18 mouse cellular contexts compared by ENCODE assay signal in genomic region chr3:129903369-129903768, GRCm38 (mm10).
"Had no signal": no experiment of that assay in that cellular context is flagged by ENCODE, and none has a peak within 500 bp of the region (broad histone marks: within the 10 kb centered on the region; RNA-seq: fewer than 3 reads in every experiment).

No protein-coding gene starts in this region.

- DNase-seq: kidney, adult 2 months; kidney, postnatal 25 days; left cerebral cortex, postnatal 4 days; liver, postnatal 0 days; lung, embryonic 14.5 days; lung, postnatal 10 days; lung, postnatal 36 days; retina, postnatal 1 day had no signal

- H3K27ac ChIP-seq: kidney, postnatal 0 days; limb, embryonic 13.5 days; liver, embryonic 14.5 days; midbrain, embryonic 10.5 days; midbrain, embryonic 13.5 days; neural tube, embryonic 13.5 days; stomach, embryonic 15.5 days had no signal

- H3K27me3 ChIP-seq: limb, embryonic 13.5 days; megakaryocyte, embryonic 14.5 days; midbrain, embryonic 13.5 days; neural tube, embryonic 13.5 days; stomach, embryonic 15.5 days had no signal

- H3K4me3 ChIP-seq: midbrain, embryonic 13.5 days; myocyte; neural tube, embryonic 13.5 days had no signal

- H3K9me3 ChIP-seq: limb, embryonic 13.5 days; megakaryocyte, embryonic 14.5 days; midbrain, embryonic 10.5 days; midbrain, embryonic 13.5 days; neural tube, embryonic 13.5 days; stomach, embryonic 15.5 days had no signal

- H3K4me2 ChIP-seq: midbrain, embryonic 13.5 days; neural tube, embryonic 13.5 days had no signal

- ATAC-seq: liver, postnatal 0 days; midbrain, embryonic 13.5 days; midbrain, embryonic 16.5 days had no signal

- H3K9ac ChIP-seq: liver, embryonic 14.5 days; lung, embryonic 14.5 days; midbrain, embryonic 13.5 days; neural tube, embryonic 13.5 days; stomach, embryonic 15.5 days had no signal
